In the genomic region with DNA sequence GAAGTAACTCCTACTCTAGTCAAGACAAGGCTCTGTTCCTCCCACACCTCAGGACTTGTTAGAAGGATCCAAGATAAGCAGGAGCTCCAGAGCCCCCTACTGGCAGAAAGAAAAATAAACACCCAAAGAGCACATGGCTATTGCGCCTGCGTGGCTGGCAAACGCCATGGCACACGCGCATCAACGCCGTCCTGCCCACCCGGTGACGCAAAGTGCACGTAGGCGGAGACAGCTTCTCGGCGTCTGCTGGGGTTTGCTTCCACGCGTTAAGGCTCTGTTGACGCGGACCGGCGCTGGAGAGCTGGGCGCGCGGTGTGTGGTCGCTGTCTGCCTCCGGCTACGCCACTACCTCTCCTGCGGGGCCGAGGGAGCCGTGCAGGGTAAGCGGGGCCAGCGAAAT, we compare ENCODE assay signal across 8 mouse cellular contexts. TPM values are rescaled to one million over a fixed set of nuclear protein-coding genes. Genes with fewer than 3 reads are reported as not detected.
DNase-seq lines count a peak whose midpoint lies in the region; ATAC-seq and TF ChIP-seq lines count a peak whose summit lies in the region.

TSS of gene Entpd6 (plus strand) at position 189 of the 400 bp plus-strand sequence.

- TF ChIP-seq CTCF in bone marrow, adult 2 months (IDR thresholded peaks at IDR 0.05; ENCODE audit: control insufficient read depth, insufficient read depth, low read length) = peak; percentile 61

- H3K4me2 ChIP-seq in embryonic facial prominence, embryonic 15.5 days (replicated peaks) = peak within 1 kb of the TSS; percentile 94
- peak within 1 kb of the TSS; percentile 96 for H3K4me2 ChIP-seq in kidney, embryonic 14.5 days (replicated peaks; ENCODE audit: low read depth, low read length)
- H3K4me2 ChIP-seq in limb, embryonic 15.5 days = peak within 1 kb of the TSS; percentile 94

- under 1% methylated on average over 30 of the region's 30 CpGs for WGBS in bone marrow, adult 2 months
- under 1% methylated on average over 30 of the region's 30 CpGs for WGBS in embryonic facial prominence, embryonic 15.5 days
- under 1% methylated on average over 30 of the region's 30 CpGs for WGBS in kidney, embryonic 14.5 days
- under 1% methylated on average over 30 of the region's 30 CpGs for WGBS in limb, embryonic 15.5 days

- H3K9me3 ChIP-seq in embryonic facial prominence, embryonic 15.5 days (replicated peaks) = no peaks in the 10 kb centered on the region
- no peaks in the 10 kb centered on the region for H3K9me3 ChIP-seq in kidney, embryonic 14.5 days (ENCODE audit: control insufficient read depth, low read length)
- no peaks in the 10 kb centered on the region for H3K9me3 ChIP-seq in limb, embryonic 15.5 days

- peaks cover 9% of the 10 kb centered on the region; the same call in 1 of the 2 replicates for H3K36me3 ChIP-seq in embryonic facial prominence, embryonic 15.5 days
- H3K36me3 ChIP-seq in kidney, embryonic 14.5 days (ENCODE audit: control insufficient read depth, insufficient read depth, low read length) = peaks cover 3% of the 10 kb centered on the region; the same call in 1 of the 2 replicates
- peaks cover 10% of the 10 kb centered on the region; the same call in 1 of the 2 replicates for H3K36me3 ChIP-seq in limb, embryonic 15.5 days

- H3K4me3 ChIP-seq in bone marrow, adult 2 months (replicated peaks; ENCODE audit: control insufficient read depth, low read depth, low read length) = peak within 1 kb of the TSS; percentile 72
- H3K4me3 ChIP-seq in embryonic facial prominence, embryonic 15.5 days (replicated peaks) = peak within 1 kb of the TSS; percentile 83
- H3K4me3 ChIP-seq in kidney, embryonic 14.5 days (ENCODE audit: low read length) = peak within 1 kb of the TSS; percentile 73
- peak within 1 kb of the TSS; percentile 69 for H3K4me3 ChIP-seq in limb, embryonic 15.5 days

- TF ChIP-seq POLR2A in bone marrow, adult 2 months (IDR thresholded peaks at IDR 0.05; ENCODE audit: borderline replicate concordance, control insufficient read depth, low read depth, low read length) = peak; percentile 78; the same call in 1 of the 2 replicates

- H3K27me3 ChIP-seq in embryonic facial prominence, embryonic 15.5 days = no peaks in the 10 kb centered on the region; the same call in 1 of the 2 replicates
- H3K27me3 ChIP-seq in kidney, embryonic 14.5 days (ENCODE audit: control insufficient read depth, insufficient read depth, low read length) = peaks cover 4% of the 10 kb centered on the region; the same call in 1 of the 2 replicates
- H3K27me3 ChIP-seq in limb, embryonic 15.5 days = no peaks in the 10 kb centered on the region; the same call in 1 of the 2 replicates

- ATAC-seq in embryonic facial prominence, embryonic 15.5 days (ENCODE audit: insufficient number of reproducible peaks, low FRiP score, low TSS enrichment, low read depth) = peak; percentile 96
- peak; percentile 96 for ATAC-seq in kidney, embryonic 14.5 days (ENCODE audit: low FRiP score, low TSS enrichment)
- peak; percentile 91 for ATAC-seq in limb, embryonic 15.5 days (ENCODE audit: insufficient number of reproducible peaks, low FRiP score, low TSS enrichment, low read depth)

- peaks cover 1% of the 10 kb centered on the region; the same call in 1 of the 2 replicates for H3K4me1 ChIP-seq in bone marrow, adult 2 months (ENCODE audit: control insufficient read depth, insufficient read depth, low read length)
- peaks cover 18% of the 10 kb centered on the region for H3K4me1 ChIP-seq in embryonic facial prominence, embryonic 15.5 days
- H3K4me1 ChIP-seq in kidney, embryonic 14.5 days (ENCODE audit: control insufficient read depth, insufficient read depth, low read length) = peaks cover 8% of the 10 kb centered on the region; the same call in 1 of the 2 replicates
- peaks cover 14% of the 10 kb centered on the region for H3K4me1 ChIP-seq in limb, embryonic 15.5 days

- H3K9ac ChIP-seq in embryonic facial prominence, embryonic 15.5 days = peak within 1 kb of the TSS; percentile 76
- peak within 1 kb of the TSS; percentile 73 for H3K9ac ChIP-seq in kidney, embryonic 14.5 days (ENCODE audit: low read depth, low read length)
- H3K9ac ChIP-seq in limb, embryonic 15.5 days = peak within 1 kb of the TSS; percentile 62

- peak within 1 kb of the TSS; percentile 39 for H3K27ac ChIP-seq in bone marrow, adult 2 months (ENCODE audit: control insufficient read depth, insufficient read depth, low read depth, low read length, poor library complexity)
- H3K27ac ChIP-seq in embryonic facial prominence, embryonic 15.5 days (replicated peaks) = peak within 1 kb of the TSS; percentile 86
- H3K27ac ChIP-seq in kidney, embryonic 14.5 days (ENCODE audit: low read depth, low read length) = peak within 1 kb of the TSS; percentile 71
- peak within 1 kb of the TSS; percentile 83 for H3K27ac ChIP-seq in limb, embryonic 15.5 days

- DNase-seq in 416B (ENCODE audit: low read depth) = peak; percentile 98
- peak; percentile 93 to 97 for DNase-seq in heart, adult 9 months (ENCODE audit: low spot score in 2 of 2)
- DNase-seq in monocyte, adult 2 months (ENCODE audit: low read depth in 1 of 2, low spot score in 2 of 2) = peak; percentile 90 to 93
- peak; percentile 91 to 94 for DNase-seq in spleen, postnatal 36 days (ENCODE audit: low spot score in 2 of 2)

RNA-seq across cellular contexts. Expression of gene Entpd6, which starts in this region (rescaled TPM):
- 5.3 and 5.6 TPM in 2 replicates for polyA plus RNA-seq in bone marrow, adult 2 months (2011; ENCODE audit: insufficient read depth, insufficient read length, low replicate concordance, missing spikeins)
- polyA plus RNA-seq in embryonic facial prominence, embryonic 15.5 days (2015; fragmentation: Nextera tagmentation; extraction: Ambion mirVana) = 25.1 and 28.5 TPM in 2 replicates
- 17.5 and 27.9 TPM in 2 replicates for polyA plus RNA-seq in kidney, embryonic 14.5 days (2014; fragmentation: Nextera tagmentation; extraction: Ambion mirVana)
- 26.2 and 26.6 TPM in 2 replicates for polyA plus RNA-seq in limb, embryonic 15.5 days (2015; fragmentation: Nextera tagmentation; extraction: Ambion mirVana)

Comparison
In these comparisons a context has a peak if more than half of its experiments do, and no peak if none do; other contexts are left out.
1. Peak in every context shown above with its lines: DNase-seq, ATAC-seq, H3K4me3 ChIP-seq and H3K27ac ChIP-seq.